Mouse (Mus musculus) mouse embryonic stem cell (cell line): ENCODE data around the gene Vwa5a.

ENCODE experiments used
- in situ Hi-C, 2 experiments: fragments of 300-500 bp; cut with MboI; formaldehyde crosslinking; loops; 1 replicate in 1 of 2; 3 replicates in 1 of 2; pipeline ENCODE4 v1.14.3; 2019 to 2020; ENCODE audit warnings: low sequenced_read_pairs in 2 of 2, low pct_unique_long_range_greater_than_20kb in 1 of 2, mixed read lengths in 1 of 2; ENCODE audit not compliant: unreplicated experiment in 1 of 2

Gene Vwa5a

GRCm38 (mm10) chr9:38718102-38718501 is at the start of gene Vwa5a:
Gene Vwa5a, plus strand, starts transcription at chr9:38718268.
- in situ Hi-C loops: no loop called here

GRCm38 (mm10) chr9:38672887-38673286 is 45.2 kb upstream of the Vwa5a start:
- in situ Hi-C loops: no loop called here

GRCm38 (mm10) chr9:38674501-38674900 is 43.6 kb upstream of the Vwa5a start, which contains the start of gene Olfr918:
Gene Olfr918, minus strand, starts transcription at chr9:38674601.
- in situ Hi-C loops: no loop called here

- in situ Hi-C loops: no loop called here
Measured at GRCm38 (mm10) chr9:38718927-38719441, 916 bp downstream of the Vwa5a start.

GRCm38 (mm10) chr9:38724044-38724443 is 6.0 kb downstream of the Vwa5a start:
- in situ Hi-C loops: no loop called here

- in situ Hi-C loops: no loop called here
Measured at GRCm38 (mm10) chr9:38728218-38728617, 10.2 kb downstream of the Vwa5a start.

- in situ Hi-C loops: no loop called here
Measured at GRCm38 (mm10) chr9:38741408-38741807, 23.3 kb downstream of the Vwa5a start.

GRCm38 (mm10) chr9:38744619-38745315 is 26.7 kb downstream of the Vwa5a start:
- in situ Hi-C loops: no loop called here

- in situ Hi-C loops: no loop called here
Measured at GRCm38 (mm10) chr9:38751999-38752398, 33.9 kb downstream of the Vwa5a start, which contains the start of gene Olfr920. Gene Olfr920, plus strand, starts transcription at chr9:38752299.

GRCm38 (mm10) chr9:38772768-38773167 is 54.7 kb downstream of the Vwa5a start, which contains the start of gene Olfr921:
Gene Olfr921, plus strand, starts transcription at chr9:38773068.
- in situ Hi-C loops: no loop called here

- in situ Hi-C loops: no loop called here
Measured at GRCm38 (mm10) chr9:38792689-38793088, 74.6 kb downstream of the Vwa5a start.
